17 mouse cellular contexts compared by ENCODE assay signal in the genomic region with DNA sequence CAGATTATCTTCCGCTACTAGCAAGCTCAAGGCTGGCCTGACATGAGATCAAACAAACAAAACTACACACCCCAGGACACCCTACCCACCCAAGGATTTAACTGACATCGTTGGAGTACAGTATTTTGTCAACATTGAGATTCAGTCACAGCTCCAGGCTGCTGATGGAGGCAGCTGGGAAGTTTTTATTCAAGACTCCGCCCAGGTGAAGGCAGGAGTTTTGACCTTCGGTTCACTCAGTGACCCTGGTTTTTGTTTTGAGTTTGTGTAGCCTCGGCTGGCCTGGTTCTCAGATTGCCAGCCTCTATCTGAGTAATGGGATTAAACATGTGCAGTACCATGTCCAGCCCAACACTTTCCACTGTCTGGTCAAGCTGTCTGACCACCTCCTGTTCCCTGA. TPM values are rescaled to one million over a fixed set of nuclear protein-coding genes. Genes with fewer than 3 reads are reported as not detected.
DNase-seq lines count a peak whose midpoint lies in the region; ATAC-seq lines count a peak whose summit lies in the region.
"Had no signal": no experiment of that assay in that cellular context is flagged by ENCODE, and none has a peak within 500 bp of the region (broad histone marks: within the 10 kb centered on the region; RNA-seq: fewer than 3 reads in every experiment).

No protein-coding gene starts in this region.

- no peaks in the 10 kb centered on the region for H3K27me3 ChIP-seq in kidney, embryonic 15.5 days
- H3K27me3 ChIP-seq in kidney, embryonic 16.5 days (ENCODE audit: insufficient read depth, low read length): no peaks in the 10 kb centered on the region
- no peaks in the 10 kb centered on the region for H3K27me3 ChIP-seq in midbrain, embryonic 11.5 days (ENCODE audit: control insufficient read depth, insufficient read depth, low read length)
- H3K27me3 ChIP-seq in midbrain, embryonic 16.5 days (ENCODE audit: control insufficient read depth, insufficient read depth, low read depth, low read length): no peaks in the 10 kb centered on the region
- H3K27me3 ChIP-seq in intestine, embryonic 16.5 days (replicated peaks; ENCODE audit: control insufficient read depth, insufficient read depth, low read length): no peaks in the 10 kb centered on the region
- H3K27me3 ChIP-seq: forebrain, embryonic 13.5 days; heart, embryonic 12.5 days; liver, embryonic 13.5 days had no signal

- H3K9ac ChIP-seq in kidney, embryonic 15.5 days: no peak overlapping the region
- H3K9ac ChIP-seq in kidney, embryonic 16.5 days (replicated peaks; ENCODE audit: low read length): no peak overlapping the region
- H3K9ac ChIP-seq in midbrain, embryonic 11.5 days (ENCODE audit: low read length): no peak overlapping the region
- no peak overlapping the region for H3K9ac ChIP-seq in midbrain, embryonic 16.5 days (ENCODE audit: low read depth, low read length)
- H3K9ac ChIP-seq in intestine, embryonic 16.5 days (ENCODE audit: low read depth, low read length): no peak overlapping the region
- H3K9ac ChIP-seq: forebrain, embryonic 13.5 days; heart, embryonic 12.5 days; liver, embryonic 13.5 days had no signal

- H3K36me3 ChIP-seq in kidney, embryonic 15.5 days: peaks cover 3% of the 10 kb centered on the region; the same call in 1 of the 2 replicates
- H3K36me3 ChIP-seq in kidney, embryonic 16.5 days (ENCODE audit: insufficient read depth, low read length): 0 out of 2 replicates have a peak, but pooled peaks cover 1% of the 10 kb centered on the region
- H3K36me3 ChIP-seq in midbrain, embryonic 11.5 days (ENCODE audit: control insufficient read depth, insufficient read depth, low read length): no peaks in the 10 kb centered on the region
- H3K36me3 ChIP-seq in midbrain, embryonic 16.5 days (ENCODE audit: control insufficient read depth, insufficient read depth, low read length): no peaks in the 10 kb centered on the region
- H3K36me3 ChIP-seq in intestine, embryonic 16.5 days (ENCODE audit: control insufficient read depth, insufficient read depth, low read length): peaks cover 1% of the 10 kb centered on the region; the same call in 1 of the 2 replicates

- no peak overlapping the region for H3K4me2 ChIP-seq in kidney, embryonic 15.5 days
- no peak overlapping the region for H3K4me2 ChIP-seq in kidney, embryonic 16.5 days (replicated peaks; ENCODE audit: low read depth, low read length)
- H3K4me2 ChIP-seq in midbrain, embryonic 11.5 days: no peak overlapping the region
- H3K4me2 ChIP-seq in midbrain, embryonic 16.5 days (ENCODE audit: low read length): no peak overlapping the region
- H3K4me2 ChIP-seq in intestine, embryonic 16.5 days (ENCODE audit: low read depth, low read length): no peak overlapping the region
- H3K4me2 ChIP-seq: forebrain, embryonic 13.5 days; heart, embryonic 12.5 days; liver, embryonic 13.5 days had no signal

- H3K27ac ChIP-seq in kidney, embryonic 15.5 days: peak overlapping the region; percentile 27; the same call in 1 of the 2 replicates
- no peak overlapping the region for H3K27ac ChIP-seq in kidney, embryonic 16.5 days (ENCODE audit: low read length)
- H3K27ac ChIP-seq in midbrain, embryonic 11.5 days (ENCODE audit: low read depth, low read length): no peak overlapping the region; the same call in 1 of the 2 replicates
- no peak overlapping the region for H3K27ac ChIP-seq in midbrain, embryonic 16.5 days (ENCODE audit: low read length)
- H3K27ac ChIP-seq in intestine, embryonic 16.5 days (ENCODE audit: low read length): peak overlapping the region; percentile 29; the same call in 1 of the 2 replicates
- H3K27ac ChIP-seq: embryonic facial prominence, embryonic 10.5 days; forebrain, embryonic 13.5 days; hindbrain, postnatal 0 days; liver, embryonic 13.5 days had no signal

- H3K9me3 ChIP-seq in kidney, embryonic 15.5 days (replicated peaks): no peaks in the 10 kb centered on the region
- H3K9me3 ChIP-seq in kidney, embryonic 16.5 days (ENCODE audit: low read length): no peaks in the 10 kb centered on the region
- H3K9me3 ChIP-seq in midbrain, embryonic 11.5 days (ENCODE audit: control insufficient read depth, low read length): no peaks in the 10 kb centered on the region
- H3K9me3 ChIP-seq in midbrain, embryonic 16.5 days (replicated peaks; ENCODE audit: control insufficient read depth, low read length, poor library complexity, severe bottlenecking): no peaks in the 10 kb centered on the region
- no peaks in the 10 kb centered on the region for H3K9me3 ChIP-seq in intestine, embryonic 16.5 days (ENCODE audit: control insufficient read depth, low read length)
- H3K9me3 ChIP-seq: embryonic facial prominence, embryonic 10.5 days; forebrain, embryonic 13.5 days; heart, embryonic 12.5 days; liver, embryonic 13.5 days had no signal

- no peak overlapping the region for H3K4me3 ChIP-seq in kidney, embryonic 15.5 days (replicated peaks)
- no peak overlapping the region for H3K4me3 ChIP-seq in kidney, embryonic 16.5 days (ENCODE audit: low read length)
- H3K4me3 ChIP-seq in midbrain, embryonic 11.5 days (ENCODE audit: low read depth, low read length): no peak overlapping the region
- H3K4me3 ChIP-seq in midbrain, embryonic 16.5 days (ENCODE audit: low read depth, low read length): no peak overlapping the region
- H3K4me3 ChIP-seq in intestine, embryonic 16.5 days (ENCODE audit: low read length): no peak overlapping the region
- H3K4me3 ChIP-seq: embryonic facial prominence, embryonic 10.5 days; forebrain, embryonic 13.5 days; heart, embryonic 12.5 days; liver, embryonic 13.5 days had no signal

- 40% methylated on average over 5 of the region's 5 CpGs for WGBS in kidney, embryonic 15.5 days
- WGBS in kidney, embryonic 16.5 days: 34% methylated on average over 5 of the region's 5 CpGs
- WGBS in midbrain, embryonic 11.5 days: 17% methylated on average over 5 of the region's 5 CpGs
- 21% methylated on average over 5 of the region's 5 CpGs for WGBS in midbrain, embryonic 16.5 days
- 33% methylated on average over 5 of the region's 5 CpGs for WGBS in intestine, embryonic 16.5 days

- DNase-seq in midbrain, embryonic 11.5 days (ENCODE audit: low spot score, missing footprints): no peak
- DNase-seq in gastrocnemius, postnatal 10 days: no peak
- no peak for DNase-seq in cerebellum, adult 11-12 months
- DNase-seq: adrenal gland, adult 8-10 months; B cell, adult 2 months; cerebellum, adult 11 months; liver, embryonic 13.5 days; right cerebral cortex, postnatal 4 days; thymus, adult 18-20 months had no signal

- no peak for ATAC-seq in kidney, embryonic 15.5 days (replicated peaks; ENCODE audit: low FRiP score)
- ATAC-seq in kidney, embryonic 16.5 days (ENCODE audit: low FRiP score, low TSS enrichment): no peak
- ATAC-seq in midbrain, embryonic 11.5 days (ENCODE audit: low FRiP score): peak; percentile 54
- no peak for ATAC-seq in midbrain, embryonic 16.5 days
- ATAC-seq in intestine, embryonic 16.5 days: no peak
- ATAC-seq: forebrain, embryonic 13.5 days; hindbrain, postnatal 0 days had no signal

- peaks cover 49% of the 10 kb centered on the region for H3K4me1 ChIP-seq in kidney, embryonic 15.5 days
- peaks cover 44% of the 10 kb centered on the region for H3K4me1 ChIP-seq in kidney, embryonic 16.5 days (ENCODE audit: insufficient read depth, low read length)
- peaks cover 16% of the 10 kb centered on the region for H3K4me1 ChIP-seq in midbrain, embryonic 11.5 days (ENCODE audit: control insufficient read depth, insufficient read depth, low read length)
- no peaks in the 10 kb centered on the region for H3K4me1 ChIP-seq in midbrain, embryonic 16.5 days (ENCODE audit: control insufficient read depth, insufficient read depth, low read length)
- peaks cover 60% of the 10 kb centered on the region for H3K4me1 ChIP-seq in intestine, embryonic 16.5 days (ENCODE audit: control insufficient read depth, insufficient read depth, low read length)

RNA-seq across cellular contexts. Expression of a gene that starts 17.4 kb away (rescaled TPM):
- polyA plus RNA-seq in kidney, embryonic 15.5 days (2015; fragmentation: Nextera tagmentation; extraction: Ambion mirVana): 46.6 and 47.6 TPM in 2 replicates
- 40.5 and 54.9 TPM in 2 replicates for polyA plus RNA-seq in kidney, embryonic 16.5 days (2015; fragmentation: Nextera tagmentation; extraction: Ambion mirVana)
- 40.9 and 41.0 TPM in 2 replicates for polyA plus RNA-seq in midbrain, embryonic 11.5 days (2014; fragmentation: Nextera tagmentation; extraction: Ambion mirVana)
- 42.5 and 46.7 TPM in 2 replicates for polyA plus RNA-seq in midbrain, embryonic 16.5 days (2015; fragmentation: Nextera tagmentation; extraction: Ambion mirVana)
- polyA plus RNA-seq in intestine, embryonic 16.5 days (2015; fragmentation: Nextera tagmentation; extraction: Ambion mirVana): 51.4 and 51.7 TPM in 2 replicates
- total RNA-seq in gastrocnemius, postnatal 10 days (2021): 1 to 10 TPM; 7.2 to 7.6 TPM

Comparison
In these comparisons a context has a peak if more than half of its experiments do, and no peak if none do; other contexts are left out.
1. H3K27ac ChIP-seq: peak in kidney, embryonic 15.5 days (single experiment) and intestine, embryonic 16.5 days (single experiment); none in kidney, embryonic 16.5 days (single experiment), midbrain, embryonic 11.5 days (single experiment) and midbrain, embryonic 16.5 days (single experiment).